23 mouse cellular contexts compared by ENCODE assay signal in the genomic region with DNA sequence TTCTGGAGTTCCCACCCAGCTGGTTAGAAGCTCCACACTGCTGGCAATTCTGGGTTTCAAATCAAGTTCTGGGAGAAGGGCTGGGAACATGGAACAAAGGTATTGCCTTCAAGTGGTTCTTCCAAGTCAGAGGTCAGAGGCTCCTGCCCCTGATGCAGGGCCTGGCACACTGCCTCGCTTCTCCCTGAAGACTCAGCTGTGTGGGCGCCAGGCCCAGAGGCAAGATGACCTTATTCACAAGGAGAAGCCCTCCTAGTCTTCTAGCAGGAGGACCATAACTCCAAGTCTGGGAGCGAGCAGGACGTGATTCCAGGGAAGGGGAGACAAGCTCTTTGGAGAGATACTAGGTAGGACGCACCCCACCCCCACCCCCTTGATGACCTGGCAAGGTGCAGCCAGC. TPM values are rescaled to one million over a fixed set of nuclear protein-coding genes. Genes with fewer than 3 reads are reported as not detected.
DNase-seq lines count a peak whose midpoint lies in the region; ATAC-seq lines count a peak whose summit lies in the region.
"Had no signal": no experiment of that assay in that cellular context is flagged by ENCODE, and none has a peak within 500 bp of the region (broad histone marks: within the 10 kb centered on the region; RNA-seq: fewer than 3 reads in every experiment).

No protein-coding gene starts in this region.

- WGBS in midbrain, embryonic 10.5 days: 95% methylated on average over 5 of the region's 5 CpGs
- WGBS in hindbrain, embryonic 11.5 days: 94% methylated on average over 5 of the region's 5 CpGs

- DNase-seq in kidney, postnatal 10 days: peak; percentile 27
- DNase-seq in kidney, adult 9 months: no peak
- DNase-seq in adrenal gland, adult 18-20 months (ENCODE audit: low spot score in 2 of 2): peak; percentile 42 to 53
- DNase-seq in adrenal gland, postnatal 14 days: peak; percentile 77
- DNase-seq in gastrocnemius, postnatal 14 days: peak; percentile 32
- no peak for DNase-seq in spleen, postnatal 4 days (ENCODE audit: low spot score in 2 of 2)
- no peak for DNase-seq in midbrain, embryonic 10.5 days (ENCODE audit: low spot score)
- DNase-seq in hindbrain, embryonic 11.5 days (ENCODE audit: low spot score): no peak
- DNase-seq: B cell, adult 2 months; cerebellum, adult 8-10 months; heart, postnatal 36 days; layer of hippocampus, postnatal 36 days; spleen, adult 18-20 months; thymus, postnatal 14 days had no signal

- H3K9me3 ChIP-seq in midbrain, embryonic 10.5 days (replicated peaks): no peaks in the 10 kb centered on the region
- H3K9me3 ChIP-seq in hindbrain, embryonic 11.5 days (ENCODE audit: control insufficient read depth, low read length): no peaks in the 10 kb centered on the region
- H3K9me3 ChIP-seq: forebrain, embryonic 10.5 days; heart, embryonic 13.5 days; lung, embryonic 15.5 days; megakaryocyte, embryonic 14.5 days; stomach, embryonic 15.5 days had no signal

- H3K4me2 ChIP-seq in hindbrain, embryonic 11.5 days (replicated peaks; ENCODE audit: low read depth, low read length): no peak overlapping the region
- H3K4me2 ChIP-seq: heart, embryonic 13.5 days; lung, embryonic 15.5 days; stomach, embryonic 15.5 days had no signal

- H3K4me1 ChIP-seq in midbrain, embryonic 10.5 days: no peaks in the 10 kb centered on the region
- H3K4me1 ChIP-seq in hindbrain, embryonic 11.5 days (replicated peaks; ENCODE audit: control insufficient read depth, insufficient read depth, low read length): no peaks in the 10 kb centered on the region
- H3K4me1 ChIP-seq: forebrain, embryonic 10.5 days; lung, embryonic 15.5 days; stomach, embryonic 15.5 days had no signal

- no peak overlapping the region for H3K4me3 ChIP-seq in midbrain, embryonic 10.5 days
- H3K4me3 ChIP-seq in hindbrain, embryonic 11.5 days (ENCODE audit: low read depth, low read length): no peak overlapping the region
- H3K4me3 ChIP-seq: forebrain, embryonic 10.5 days; heart, embryonic 13.5 days; layer of hippocampus, adult 2 months; lung, embryonic 15.5 days; megakaryocyte, embryonic 14.5 days; stomach, embryonic 15.5 days had no signal

- no peak overlapping the region for H3K27ac ChIP-seq in midbrain, embryonic 10.5 days (replicated peaks)
- H3K27ac ChIP-seq in hindbrain, embryonic 11.5 days (ENCODE audit: low read depth, low read length): no peak overlapping the region
- H3K27ac ChIP-seq: forebrain, embryonic 10.5 days; heart, embryonic 13.5 days; hindbrain, postnatal 0 days; kidney, postnatal 0 days; layer of hippocampus, adult 2 months; liver, embryonic 14.5 days; lung, embryonic 15.5 days; stomach, embryonic 15.5 days had no signal

- H3K36me3 ChIP-seq in midbrain, embryonic 10.5 days: no peaks in the 10 kb centered on the region
- no peaks in the 10 kb centered on the region for H3K36me3 ChIP-seq in hindbrain, embryonic 11.5 days (ENCODE audit: control insufficient read depth, insufficient read depth, low read length)
- H3K36me3 ChIP-seq: forebrain, embryonic 10.5 days; heart, embryonic 13.5 days; lung, embryonic 15.5 days; stomach, embryonic 15.5 days had no signal

- intact Hi-C loops in gastrocnemius, postnatal 14 days (cut with DNase I; ENCODE audit: low total_unique reads): no loop called here

- no peak overlapping the region for H3K9ac ChIP-seq in hindbrain, embryonic 11.5 days (ENCODE audit: low read depth, low read length)
- H3K9ac ChIP-seq: heart, embryonic 13.5 days; liver, embryonic 14.5 days; lung, embryonic 15.5 days; stomach, embryonic 15.5 days had no signal

- H3K27me3 ChIP-seq in midbrain, embryonic 10.5 days (ENCODE audit: low read depth, poor library complexity, severe bottlenecking): no peaks in the 10 kb centered on the region
- H3K27me3 ChIP-seq in hindbrain, embryonic 11.5 days (ENCODE audit: control insufficient read depth, insufficient read depth, low read length): no peaks in the 10 kb centered on the region
- H3K27me3 ChIP-seq: heart, embryonic 13.5 days; lung, embryonic 15.5 days; stomach, embryonic 15.5 days had no signal

- ATAC-seq in hindbrain, embryonic 11.5 days (ENCODE audit: low FRiP score): no peak
- ATAC-seq: hindbrain, postnatal 0 days had no signal

RNA-seq across cellular contexts. Expression of gene Proser2, which starts 42.9 kb away (rescaled TPM):
- total RNA-seq in adrenal gland, adult 18-20 months (2021): 10 to 100 TPM; 14.0 to 21.6 TPM
- total RNA-seq in adrenal gland, postnatal 14 days (2021): 11.2 and 11.8 TPM in 2 replicates
- total RNA-seq in gastrocnemius, postnatal 14 days (2021): 1 to 10 TPM; 2.9 to 3.7 TPM
- polyA plus RNA-seq in midbrain, embryonic 10.5 days (2016; fragmentation: Nextera tagmentation; extraction: Ambion mirVana): 3.2 and 3.3 TPM in 2 replicates
- 2.3 and 3.4 TPM in 2 replicates for polyA plus RNA-seq in hindbrain, embryonic 11.5 days (2014; fragmentation: Nextera tagmentation; extraction: Ambion mirVana)

Comparison
In these comparisons a context has a peak if more than half of its experiments do, and no peak if none do; other contexts are left out.
1. DNase-seq: peak in kidney, postnatal 10 days (single experiment), adrenal gland, adult 18-20 months (2 of 2), adrenal gland, postnatal 14 days (single experiment) and gastrocnemius, postnatal 14 days (single experiment); none in kidney, adult 9 months (single experiment), spleen, postnatal 4 days (0 of 2), midbrain, embryonic 10.5 days (single experiment) and hindbrain, embryonic 11.5 days (single experiment).